25 mouse cellular contexts compared by ENCODE assay signal in the genomic region with DNA sequence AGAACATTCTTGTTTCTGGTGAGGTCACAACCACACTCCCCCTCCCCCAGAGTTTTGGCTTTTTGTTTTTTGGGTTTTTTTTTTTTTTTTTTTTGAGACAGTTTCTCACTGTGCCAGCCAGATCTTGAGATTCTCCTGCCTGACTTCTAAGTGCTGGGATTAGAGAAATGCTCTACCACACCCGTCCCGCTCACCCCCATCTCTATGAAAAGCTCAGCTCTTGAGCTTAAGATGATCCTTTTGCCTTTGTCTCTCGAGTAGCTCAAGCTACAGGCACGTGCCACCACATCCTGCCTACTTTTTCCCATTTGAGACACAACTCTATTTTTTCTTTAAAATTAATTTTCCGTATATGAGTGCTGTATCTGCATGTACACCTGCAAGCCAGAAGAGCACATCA. TPM values are rescaled to one million over a fixed set of nuclear protein-coding genes. Genes with fewer than 3 reads are reported as not detected.
A peak's percentile ranks its signal among the peaks of the same experiment; 100 is the strongest.
DNase-seq lines count a peak whose midpoint lies in the region; ATAC-seq and TF ChIP-seq lines count a peak whose summit lies in the region.
"Had no signal": no experiment of that assay in that cellular context is flagged by ENCODE, and none has a peak within 500 bp of the region (broad histone marks: within the 10 kb centered on the region; RNA-seq: fewer than 3 reads in every experiment).

No protein-coding gene starts in this region.

- TF ChIP-seq CTCF in CH12.LX (conservative IDR thresholded peaks at IDR 0.05 in 1 of 2, IDR thresholded peaks at IDR 0.05 in 1 of 2; ENCODE audit: low read depth in 2 of 2, low read length in 2 of 2) (no peak), MEL (IDR thresholded peaks at IDR 0.05 in 2 of 3, conservative IDR thresholded peaks at IDR 0.05 in 1 of 3; ENCODE audit: control insufficient read depth in 1 of 3, insufficient read depth in 1 of 3, low read depth in 2 of 3, low read length in 3 of 3, poor library complexity in 1 of 3, severe bottlenecking in 1 of 3) (no peak)

- 0 out of 2 replicates have a peak overlapping the region, but pooled peaks have one; percentile 6 for H3K27ac ChIP-seq in liver, embryonic 12.5 days
- H3K27ac ChIP-seq in liver, embryonic 13.5 days: peak overlapping the region; percentile 21; the same call in 1 of the 2 replicates
- no peak overlapping the region for H3K27ac ChIP-seq in liver, embryonic 11.5 days (ENCODE audit: low read depth, low read length)
- H3K27ac ChIP-seq in CH12.LX (ENCODE audit: insufficient read depth, low read depth): no peak overlapping the region
- H3K27ac ChIP-seq in MEL (ENCODE audit: control insufficient read depth, low read depth, low read length): no peak overlapping the region

- H3K9ac ChIP-seq in liver, embryonic 12.5 days: no peak overlapping the region
- no peak overlapping the region for H3K9ac ChIP-seq in liver, embryonic 13.5 days
- H3K9ac ChIP-seq in liver, embryonic 11.5 days (ENCODE audit: low read depth, low read length): no peak overlapping the region
- H3K9ac ChIP-seq in CH12.LX (ENCODE audit: insufficient read depth, low read depth): no peak overlapping the region
- H3K9ac ChIP-seq in MEL (ENCODE audit: control insufficient read depth, low read depth, low read length, poor library complexity, severe bottlenecking): no peak overlapping the region

- no peak for TF ChIP-seq RAD21 in CH12.LX (IDR thresholded peaks at IDR 0.05; ENCODE audit: low read depth, low read length)
- TF ChIP-seq RAD21 in MEL (IDR thresholded peaks at IDR 0.05; ENCODE audit: low read depth, low read length): no peak

- no peak for ATAC-seq in liver, embryonic 12.5 days
- ATAC-seq in liver, embryonic 13.5 days (ENCODE audit: low read depth): no peak
- ATAC-seq in liver, embryonic 11.5 days (replicated peaks; ENCODE audit: low FRiP score): no peak
- ATAC-seq: activated CD4-positive, CD25-positive, alpha-beta regulatory T cell, adult 4 months; CD4-positive, CD25-positive, alpha-beta regulatory T cell, adult 4 months; Patski had no signal

- no peaks in the 10 kb centered on the region for H3K27me3 ChIP-seq in liver, embryonic 12.5 days (replicated peaks)
- no peaks in the 10 kb centered on the region for H3K27me3 ChIP-seq in liver, embryonic 13.5 days
- no peaks in the 10 kb centered on the region for H3K27me3 ChIP-seq in liver, embryonic 11.5 days (replicated peaks; ENCODE audit: control insufficient read depth, insufficient read depth, low read length)
- H3K27me3 ChIP-seq in CH12.LX (replicated peaks) (no peaks in the 10 kb centered on the region), MEL (ENCODE audit: control insufficient read depth in 1 of 2, insufficient read depth in 2 of 2, low read length in 2 of 2) (no peaks in the 10 kb centered on the region)
- H3K27me3 ChIP-seq: Patski had no signal

- TF ChIP-seq EP300 in CH12.LX (IDR thresholded peaks at IDR 0.05; ENCODE audit: low read length): no peak
- TF ChIP-seq EP300 in MEL (IDR thresholded peaks at IDR 0.05; ENCODE audit: low read depth in 1 of 2, low read length in 2 of 2): no peak

- H3K9me3 ChIP-seq in liver, embryonic 12.5 days (replicated peaks): no peaks in the 10 kb centered on the region
- no peaks in the 10 kb centered on the region for H3K9me3 ChIP-seq in liver, embryonic 13.5 days (replicated peaks)
- H3K9me3 ChIP-seq in liver, embryonic 11.5 days (ENCODE audit: control insufficient read depth, low read length): no peaks in the 10 kb centered on the region
- H3K9me3 ChIP-seq in CH12.LX (replicated peaks; ENCODE audit: low read length): no peaks in the 10 kb centered on the region
- H3K9me3 ChIP-seq in MEL (replicated peaks; ENCODE audit: insufficient read depth, low read length): no peaks in the 10 kb centered on the region
- H3K9me3 ChIP-seq: G1E had no signal

- no peak overlapping the region for H3K4me2 ChIP-seq in liver, embryonic 12.5 days
- no peak overlapping the region for H3K4me2 ChIP-seq in liver, embryonic 13.5 days
- H3K4me2 ChIP-seq in liver, embryonic 11.5 days: no peak overlapping the region
- no peak overlapping the region for H3K4me2 ChIP-seq in CH12.LX (ENCODE audit: insufficient read depth, low read depth, poor library complexity, severe bottlenecking)

- H3K79me2 ChIP-seq in CH12.LX (replicated peaks; ENCODE audit: control insufficient read depth, extremely low read depth, insufficient read depth, poor library complexity, severe bottlenecking) (peaks cover 37% of the 10 kb centered on the region), MEL (ENCODE audit: control insufficient read depth, insufficient read depth, low read length, poor library complexity) (peaks cover 30% of the 10 kb centered on the region)

- in situ Hi-C loops in CH12.LX (cut with MboI; ENCODE audit: low pct_ligation_motif_present, low pct_unique_long_range_greater_than_20kb, low sequenced_read_pairs): no loop called here

- H3K36me3 ChIP-seq in liver, embryonic 12.5 days: peaks cover 70% of the 10 kb centered on the region
- H3K36me3 ChIP-seq in liver, embryonic 13.5 days: peaks cover 63% of the 10 kb centered on the region
- H3K36me3 ChIP-seq in liver, embryonic 11.5 days (ENCODE audit: control insufficient read depth, insufficient read depth, low read length): peaks cover 33% of the 10 kb centered on the region
- H3K36me3 ChIP-seq in CH12.LX (replicated peaks in 1 of 2; ENCODE audit: control insufficient read depth in 1 of 2, insufficient read depth in 1 of 2, low read length in 1 of 2) (peaks cover 49 to 74% of the 10 kb centered on the region in 2 experiments), MEL (ENCODE audit: control insufficient read depth in 1 of 2, insufficient read depth in 2 of 2, low read length in 2 of 2) (peaks cover 3 to 16% of the 10 kb centered on the region in 2 experiments; a peak in 3 of 4 replicates)

- peaks cover 46% of the 10 kb centered on the region for H3K4me1 ChIP-seq in liver, embryonic 12.5 days
- H3K4me1 ChIP-seq in liver, embryonic 13.5 days (replicated peaks): peaks cover 45% of the 10 kb centered on the region
- peaks cover 21% of the 10 kb centered on the region for H3K4me1 ChIP-seq in liver, embryonic 11.5 days (replicated peaks; ENCODE audit: control insufficient read depth, insufficient read depth, low read length)
- H3K4me1 ChIP-seq in CH12.LX (ENCODE audit: control insufficient read depth in 1 of 2, insufficient read depth in 2 of 2) (peaks cover 9 to 40% of the 10 kb centered on the region in 2 experiments; a peak in 3 of 4 replicates), MEL (ENCODE audit: control insufficient read depth in 1 of 2, insufficient read depth in 2 of 2, low read length in 2 of 2) (peaks cover 8 to 20% of the 10 kb centered on the region in 2 experiments)

- dilution Hi-C loops in CH12.LX (cut with MboI; ENCODE audit: extremely low pct_ligation_motif_present, extremely low pct_unique_long_range_greater_than_20kb, low sequenced_read_pairs): no loop called here

- WGBS in liver, embryonic 12.5 days (ENCODE audit: insufficient replicate concordance): 84% methylated on average over 5 of the region's 5 CpGs
- 73% methylated on average over 5 of the region's 5 CpGs for WGBS in liver, embryonic 13.5 days (ENCODE audit: insufficient replicate concordance)
- 87% methylated on average over 5 of the region's 5 CpGs for WGBS in liver, embryonic 11.5 days

- no peak for DNase-seq in liver
- DNase-seq in liver, embryonic 13.5 days: no peak
- no peak for DNase-seq in liver, embryonic 11.5 days (ENCODE audit: low spot score)
- DNase-seq in CH12.LX (ENCODE audit: extremely low read depth): no peak
- DNase-seq in MEL (ENCODE audit: low read depth, low spot score): peak; percentile 44
- no peak for DNase-seq in adipocyte (ENCODE audit: low spot score)
- no peak for DNase-seq in heart, postnatal 10 days
- DNase-seq: adrenal gland, adult 2 months; adrenal gland, adult 8-10 months; adrenal gland, postnatal 10 days; adrenal gland, postnatal 14 days; adrenal gland, postnatal 25 days; adrenal gland, postnatal 36 days; B cell, adult 2 months; cerebellum, adult 11 months; cerebellum, adult 11-12 months; cerebellum, adult 18-20 months; cerebellum, adult 2 months; cerebellum, adult 8-10 months had no signal

- no peak overlapping the region for H3K4me3 ChIP-seq in liver, embryonic 12.5 days
- H3K4me3 ChIP-seq in liver, embryonic 13.5 days (replicated peaks): no peak overlapping the region
- H3K4me3 ChIP-seq in liver, embryonic 11.5 days (ENCODE audit: low read depth, low read length): no peak overlapping the region
- H3K4me3 ChIP-seq in CH12.LX (replicated peaks in 1 of 3; ENCODE audit: low read depth in 2 of 3, low read length in 2 of 3, poor library complexity in 1 of 3) (no peak overlapping the region), MEL (ENCODE audit: control insufficient read depth in 1 of 2, insufficient read depth in 1 of 2, low read depth in 2 of 2, low read length in 2 of 2) (no peak overlapping the region)

- intact Hi-C loops in heart, postnatal 10 days (cut with DNase I): no loop called here

- TF ChIP-seq POLR2A in CH12.LX (IDR thresholded peaks at IDR 0.05; ENCODE audit: low read depth, low read length) (no peak), MEL (IDR thresholded peaks at IDR 0.05; ENCODE audit: control insufficient read depth in 1 of 2, insufficient read depth in 1 of 2, low read depth in 1 of 2, low read length in 2 of 2, poor library complexity in 1 of 2) (no peak; a peak in 1 of 4 replicates)

RNA-seq across cellular contexts. Expression of gene Arl16, which starts 3.0 kb away (rescaled TPM):
- 22.3 and 24.2 TPM in 2 replicates for polyA plus RNA-seq in liver, embryonic 12.5 days (2016; fragmentation: Nextera tagmentation; extraction: Ambion mirVana)
- polyA plus RNA-seq in liver, embryonic 13.5 days (2015; fragmentation: Nextera tagmentation; extraction: Ambion mirVana): 15.9 and 16.0 TPM in 2 replicates
- 39.1 and 40.2 TPM in 2 replicates for polyA plus RNA-seq in liver, embryonic 11.5 days (2014; fragmentation: Nextera tagmentation; extraction: Ambion mirVana)
- 24.8 and 26.1 TPM in 2 replicates for total RNA-seq in CH12.LX (2012; rRNA removed)
- 34.6 and 42.6 TPM in 2 replicates for total RNA-seq in CH12.LX (2014; rRNA removed)
- polyA plus RNA-seq in CH12.LX (2012; ENCODE audit: insufficient read length, low read depth): 19.8 and 22.8 TPM in 2 replicates
- 19.8 and 20.8 TPM in 2 replicates for total RNA-seq in MEL (2012; rRNA removed)
- 10 to 100 TPM in 1 of 2 experiments, not detected in 1; 20.0 TPM for polyA plus RNA-seq in MEL (2012; ENCODE audit: insufficient read depth in 1 of 2, insufficient read length in 2 of 2, low read depth in 1 of 2, low replicate concordance in 2 of 2, missing spikeins in 1 of 2)
- 10 to 100 TPM; 13.6 to 16.5 TPM for total RNA-seq in heart, postnatal 10 days (2021)

RNA-seq across cellular contexts. Expression of gene Ccdc137, which starts 6.5 kb away (rescaled TPM):
- polyA plus RNA-seq in liver, embryonic 12.5 days (2016; fragmentation: Nextera tagmentation; extraction: Ambion mirVana): 31.3 and 32.3 TPM in 2 replicates
- 20.2 and 23.1 TPM in 2 replicates for polyA plus RNA-seq in liver, embryonic 13.5 days (2015; fragmentation: Nextera tagmentation; extraction: Ambion mirVana)
- 51.5 and 52.0 TPM in 2 replicates for polyA plus RNA-seq in liver, embryonic 11.5 days (2014; fragmentation: Nextera tagmentation; extraction: Ambion mirVana)
- total RNA-seq in CH12.LX (2012; rRNA removed) (30.1 and 43.9 TPM in 2 replicates), CH12.LX (2014; rRNA removed) (54.6 and 61.1 TPM in 2 replicates), MEL (2012; rRNA removed) (66.1 and 104 TPM in 2 replicates)
- polyA plus RNA-seq in CH12.LX (2012; ENCODE audit: insufficient read length, low read depth) (70.4 and 104 TPM in 2 replicates), MEL (2012; ENCODE audit: insufficient read depth in 1 of 2, insufficient read length in 2 of 2, low read depth in 1 of 2, low replicate concordance in 2 of 2, missing spikeins in 1 of 2) (100 to 1,000 TPM in 1 of 2 experiments, not detected in 1; 116 TPM)
- total RNA-seq in heart, postnatal 10 days (2021): 1 to 10 TPM; 6.4 to 7.9 TPM

RNA-seq across cellular contexts. Expression of gene Oxld1, which starts 6.5 kb away (rescaled TPM):
- 8.1 and 9.6 TPM in 2 replicates for polyA plus RNA-seq in liver, embryonic 12.5 days (2016; fragmentation: Nextera tagmentation; extraction: Ambion mirVana)
- polyA plus RNA-seq in liver, embryonic 13.5 days (2015; fragmentation: Nextera tagmentation; extraction: Ambion mirVana): 8.4 and 9.5 TPM in 2 replicates
- polyA plus RNA-seq in liver, embryonic 11.5 days (2014; fragmentation: Nextera tagmentation; extraction: Ambion mirVana): 12.7 and 16.8 TPM in 2 replicates
- total RNA-seq in CH12.LX (2012; rRNA removed) (18.7 and 31.4 TPM in 2 replicates), CH12.LX (2014; rRNA removed) (17.6 and 20.3 TPM in 2 replicates), MEL (2012; rRNA removed) (15.9 and 17.6 TPM in 2 replicates)
- polyA plus RNA-seq in CH12.LX (2012; ENCODE audit: insufficient read length, low read depth) (10.4 and 12.2 TPM in 2 replicates), MEL (2012; ENCODE audit: insufficient read depth in 1 of 2, insufficient read length in 2 of 2, low read depth in 1 of 2, low replicate concordance in 2 of 2, missing spikeins in 1 of 2) (10 to 100 TPM in 1 of 2 experiments, not detected in 1; 17.5 TPM)
- 10 to 100 TPM; 33.5 to 35.2 TPM for total RNA-seq in heart, postnatal 10 days (2021)

RNA-seq across cellular contexts. Expression of gene Pde6g, which starts 11.1 kb away (rescaled TPM):
- 0.13 and 0.25 TPM in 2 replicates for polyA plus RNA-seq in liver, embryonic 12.5 days (2016; fragmentation: Nextera tagmentation; extraction: Ambion mirVana)
- 0.12 TPM in 1 of 2 replicates, not detected in the other for polyA plus RNA-seq in liver, embryonic 13.5 days (2015; fragmentation: Nextera tagmentation; extraction: Ambion mirVana)
- polyA plus RNA-seq in liver, embryonic 11.5 days (2014; fragmentation: Nextera tagmentation; extraction: Ambion mirVana): 0.18 and 0.51 TPM in 2 replicates
- 0.34 TPM in 2 replicates for total RNA-seq in CH12.LX (2012; rRNA removed)
- total RNA-seq in CH12.LX (2014; rRNA removed): 0.41 TPM in 1 of 2 replicates, not detected in the other
- polyA plus RNA-seq in CH12.LX (2012; ENCODE audit: insufficient read length, low read depth): 0.31 and 0.34 TPM in 2 replicates
- total RNA-seq in MEL (2012; rRNA removed): 0.35 and 0.46 TPM in 2 replicates
- under 1 TPM in 1 of 2 experiments, not detected in 1; 0.84 TPM for polyA plus RNA-seq in MEL (2012; ENCODE audit: insufficient read depth in 1 of 2, insufficient read length in 2 of 2, low read depth in 1 of 2, low replicate concordance in 2 of 2, missing spikeins in 1 of 2)
- total RNA-seq in heart, postnatal 10 days (2021): under 1 TPM in 1 of 2 experiments, not detected in 1; 0.32 TPM
- total RNA-seq: ES-E14 had no signal

RNA-seq across cellular contexts. Expression of gene Mrpl12, which starts 20.0 kb away (rescaled TPM):
- 161 and 166 TPM in 2 replicates for polyA plus RNA-seq in liver, embryonic 12.5 days (2016; fragmentation: Nextera tagmentation; extraction: Ambion mirVana)
- 142 and 150 TPM in 2 replicates for polyA plus RNA-seq in liver, embryonic 13.5 days (2015; fragmentation: Nextera tagmentation; extraction: Ambion mirVana)
- polyA plus RNA-seq in liver, embryonic 11.5 days (2014; fragmentation: Nextera tagmentation; extraction: Ambion mirVana): 252 and 266 TPM in 2 replicates
- total RNA-seq in CH12.LX (2012; rRNA removed) (267 and 336 TPM in 2 replicates), CH12.LX (2014; rRNA removed) (47.5 and 60.3 TPM in 2 replicates), MEL (2012; rRNA removed) (401 and 457 TPM in 2 replicates)
- polyA plus RNA-seq in CH12.LX (2012; ENCODE audit: insufficient read length, low read depth) (341 and 363 TPM in 2 replicates), MEL (2012; ENCODE audit: insufficient read depth in 1 of 2, insufficient read length in 2 of 2, low read depth in 1 of 2, low replicate concordance in 2 of 2, missing spikeins in 1 of 2) (100 to 1,000 TPM; 374 to 461 TPM)
- 100 to 1,000 TPM; 227 to 233 TPM for total RNA-seq in heart, postnatal 10 days (2021)

Comparison
In these comparisons a context has a peak if more than half of its experiments do, and no peak if none do; other contexts are left out.
1. H3K27ac ChIP-seq: peak in liver, embryonic 12.5 days (single experiment) and liver, embryonic 13.5 days (single experiment); none in liver, embryonic 11.5 days (single experiment), CH12.LX (single experiment) and MEL (single experiment).